Mouse (Mus musculus): ENCODE results near the gene Gtf2ird2. TPM values are rescaled to one million over a fixed set of nuclear protein-coding genes. Genes with fewer than 3 reads are reported as not detected.
A peak's percentile ranks its signal among the peaks of the same experiment; 100 is the strongest.

The Gtf2ird2 gene
- total RNA-seq, 4 experiments from 2014 or later: 16.1 to 19.6 (median 16.4) TPM

GRCm38 (mm10) chr5:134182735-134183134 is 1.1 kb upstream of the Gtf2ird2 start:
- no peak for DNase-seq (ENCODE audit: low spot score in 2 of 2)

DNA sequence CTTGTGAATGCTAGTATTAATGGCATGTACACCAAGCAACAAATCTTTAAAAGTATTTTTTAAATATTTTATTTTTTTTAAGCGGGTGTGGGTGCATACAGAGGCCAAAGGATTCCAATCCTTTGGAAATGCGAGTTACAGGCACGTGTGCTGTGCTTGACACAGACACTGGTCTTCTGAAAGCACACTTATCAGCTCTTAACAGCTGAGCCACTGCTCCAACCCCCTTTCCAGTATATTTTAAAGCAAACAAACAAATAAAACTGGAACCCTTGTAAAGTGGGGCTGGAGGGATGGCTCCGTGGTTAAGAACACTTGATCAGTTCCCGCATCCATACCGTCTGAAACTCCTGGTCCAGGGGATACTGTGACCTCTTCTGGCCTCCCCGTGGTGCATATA is 657 bp upstream of the Gtf2ird2 start:
- DNase-seq (ENCODE audit: low spot score in 2 of 2): no peak

GRCm38 (mm10) chr5:134186059-134186458 is 2.2 kb downstream of the Gtf2ird2 start:
- no peak for DNase-seq (ENCODE audit: low spot score in 2 of 2)

- peak in 1 of 2 experiments; percentile 52 for DNase-seq (ENCODE audit: low spot score in 2 of 2)
These were observed 3.3 kb downstream of the Gtf2ird2 start for GRCm38 (mm10) chr5:134186961-134187731.

DNA sequence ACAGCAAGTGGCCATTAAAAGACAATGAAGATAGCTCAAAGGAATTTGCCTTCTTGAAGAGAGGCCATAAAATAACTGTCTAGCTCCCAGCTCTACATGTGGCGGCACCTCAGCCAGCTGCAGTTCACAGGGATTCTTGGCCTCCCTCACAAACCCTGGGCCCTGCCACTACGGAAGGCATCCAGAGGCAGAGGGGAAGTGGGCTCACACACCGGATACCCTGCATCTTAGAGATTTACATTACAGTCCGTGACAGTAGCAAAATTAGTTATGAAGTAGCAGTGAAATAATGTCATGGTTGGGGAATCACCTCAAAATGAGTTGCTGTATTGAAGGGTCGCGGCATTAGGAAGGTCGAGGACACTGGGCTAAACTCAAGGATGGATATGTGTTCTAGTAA is 4.8 kb downstream of the Gtf2ird2 start:
- DNase-seq (ENCODE audit: low spot score in 2 of 2): no peak

- no peak for DNase-seq (ENCODE audit: low spot score in 2 of 2)
These were observed 9.8 kb downstream of the Gtf2ird2 start for GRCm38 (mm10) chr5:134193664-134194063.

- no peak for DNase-seq (ENCODE audit: low spot score in 2 of 2)
These were observed 22.9 kb downstream of the Gtf2ird2 start for GRCm38 (mm10) chr5:134206721-134207120.

DNA sequence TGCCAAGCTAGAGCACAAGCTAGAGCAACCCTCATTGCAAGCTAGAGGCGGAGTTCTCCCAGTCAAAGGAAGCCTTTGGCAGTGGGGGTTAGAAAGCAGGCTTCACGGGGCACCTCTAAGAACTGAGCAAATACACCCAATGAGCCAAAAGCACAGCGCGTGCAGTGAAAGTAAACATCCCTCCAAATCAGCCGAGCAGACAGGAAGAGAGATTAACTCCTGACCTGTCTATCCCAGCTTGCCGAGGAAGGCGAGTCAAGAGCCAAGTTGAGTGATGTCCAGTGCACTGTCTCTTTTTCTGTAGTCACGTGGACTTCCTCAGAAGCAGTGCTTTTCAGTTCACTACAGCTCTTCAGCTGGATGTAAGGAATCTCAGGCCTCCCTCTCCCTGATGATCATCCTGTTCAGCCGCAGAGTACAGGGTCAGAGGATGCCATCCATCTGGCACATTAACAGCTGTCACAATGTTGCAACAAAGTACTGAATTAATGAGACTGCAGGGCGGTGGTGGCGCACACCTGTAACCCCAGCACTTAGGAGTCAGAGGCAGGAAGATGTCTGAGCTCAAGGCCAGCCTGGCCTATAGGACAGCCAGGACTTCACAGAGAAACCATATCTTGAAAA is 26.2 kb downstream of the Gtf2ird2 start:
- no peak for DNase-seq (ENCODE audit: low spot score in 2 of 2)

DNA sequence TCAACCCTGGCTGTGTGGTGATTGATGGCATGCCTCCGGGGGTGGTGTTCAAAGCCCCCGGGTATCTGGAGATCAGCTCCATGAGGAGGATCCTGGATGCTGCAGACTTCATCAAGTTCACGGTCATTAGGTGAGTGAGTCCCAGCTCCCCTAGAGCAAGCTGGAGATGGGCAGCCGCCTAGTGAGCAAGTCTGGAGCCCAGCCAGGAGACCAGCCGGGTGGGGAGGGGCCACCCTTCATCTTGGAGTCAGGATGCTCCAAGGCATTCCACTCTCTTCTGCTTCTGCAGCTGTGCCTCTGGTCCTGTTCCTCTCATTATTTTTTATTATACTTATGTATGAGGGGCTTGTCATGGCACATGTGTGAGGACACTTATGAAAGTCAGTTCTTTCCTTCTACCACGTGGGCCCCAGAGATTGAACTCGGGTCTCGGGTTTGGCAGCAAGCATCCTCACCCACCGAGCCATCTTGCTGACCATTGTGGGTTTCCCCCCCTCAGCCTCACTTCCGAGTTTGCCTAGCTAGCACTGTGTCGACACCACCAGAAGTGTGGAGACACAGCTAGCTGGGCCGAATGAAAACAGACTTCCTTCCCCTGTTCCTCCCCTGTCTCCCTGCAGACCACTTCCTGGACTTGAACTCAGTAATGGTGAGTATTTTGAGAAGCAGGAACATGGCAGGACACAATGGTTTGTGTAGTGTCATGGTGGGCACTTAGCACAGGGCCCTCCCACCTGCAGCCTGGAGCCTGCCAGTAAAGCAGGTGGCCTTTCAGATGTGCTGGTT is 30.4 kb downstream of the Gtf2ird2 start:
- no peak for DNase-seq (ENCODE audit: low spot score in 2 of 2)

DNA sequence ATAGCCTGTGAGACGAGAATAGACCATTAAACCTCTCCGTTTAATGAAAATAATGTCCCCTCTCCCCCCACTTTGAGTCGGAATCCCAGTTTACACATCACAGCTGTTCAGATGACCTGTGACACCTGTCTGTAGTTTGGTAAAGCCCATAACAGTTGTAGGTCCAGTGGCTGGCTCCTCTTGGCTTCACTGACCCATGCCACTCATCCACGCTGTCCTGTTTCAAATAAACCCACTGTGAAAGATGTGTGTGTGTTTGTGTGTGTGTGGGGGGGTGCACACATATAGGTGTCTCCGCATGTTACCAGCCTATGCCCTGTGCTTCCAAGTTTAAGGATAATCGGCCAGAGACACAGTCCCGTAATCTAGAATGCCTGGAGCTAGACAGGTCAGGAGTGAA is 34.1 kb downstream of the Gtf2ird2 start:
- DNase-seq (ENCODE audit: low spot score in 2 of 2): no peak

DNA sequence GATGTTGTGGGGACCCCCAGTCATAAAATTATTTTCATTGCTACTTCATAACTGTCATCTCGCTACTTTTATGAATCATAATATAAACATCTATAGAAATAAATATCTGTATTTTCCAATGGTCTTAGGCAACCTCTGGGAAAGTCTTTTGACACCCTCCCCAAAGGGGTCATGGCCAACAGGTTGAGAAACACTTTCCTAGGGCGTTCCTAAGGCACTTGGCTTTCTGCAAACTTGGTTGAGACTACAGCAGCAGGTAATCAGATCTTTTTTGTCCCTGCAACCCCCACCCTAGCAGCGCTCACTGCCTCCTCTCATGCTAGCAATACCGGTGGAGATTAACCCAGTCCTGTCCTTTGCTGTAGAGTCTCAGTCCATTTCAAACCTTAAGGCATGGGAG is 37.5 kb downstream of the Gtf2ird2 start:
- no peak for DNase-seq (ENCODE audit: low spot score in 2 of 2)

DNA sequence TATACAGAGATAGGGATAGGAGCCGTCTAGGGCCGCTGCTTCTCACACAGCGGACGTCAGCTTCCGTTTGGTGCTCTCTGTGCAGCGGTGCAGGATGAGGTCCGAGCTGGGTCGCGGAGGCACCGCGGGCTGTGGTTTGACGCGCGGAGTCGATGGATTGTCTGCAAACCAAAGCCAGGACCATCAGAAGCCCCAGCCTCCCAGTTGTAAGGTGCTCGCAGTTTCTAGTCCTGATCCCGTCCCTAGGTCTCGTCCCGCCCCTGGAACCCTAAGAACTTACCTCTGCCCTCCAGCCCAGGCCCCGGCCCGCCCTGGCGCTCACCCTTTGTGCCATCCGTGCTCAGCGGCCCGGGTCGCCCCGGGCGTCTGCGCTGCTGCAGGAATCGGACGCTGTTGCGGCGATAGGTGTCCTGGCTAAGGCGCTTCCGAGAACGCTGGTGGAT is 37.9 kb downstream of the Gtf2ird2 start:
- DNase-seq (ENCODE audit: low spot score in 2 of 2): no peak

GRCm38 (mm10) chr5:134225110-134225901 is 41.5 kb downstream of the Gtf2ird2 start:
- DNase-seq (ENCODE audit: low spot score in 2 of 2): no peak

DNA sequence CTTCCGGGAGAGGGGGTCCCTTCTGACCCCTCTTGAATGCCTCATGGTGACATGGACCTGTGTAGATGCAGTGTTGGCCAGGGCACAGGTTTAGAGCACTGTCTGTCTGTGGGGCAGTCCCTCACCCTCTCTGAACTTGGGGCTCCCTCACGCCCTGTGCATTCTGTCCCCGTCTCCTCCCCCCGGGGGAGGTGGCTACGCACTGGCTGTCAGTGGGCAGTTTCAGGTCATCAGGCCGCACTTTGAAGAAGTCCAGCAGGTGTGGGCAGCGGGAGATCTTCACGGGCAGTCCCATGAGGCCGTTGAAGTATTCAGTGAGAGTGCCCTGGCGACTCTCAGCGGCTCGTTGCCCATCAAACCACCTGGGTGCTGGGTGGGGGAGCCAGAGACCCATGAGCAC is 43.1 kb downstream of the Gtf2ird2 start:
- DNase-seq (ENCODE audit: low spot score in 2 of 2): no peak

DNA sequence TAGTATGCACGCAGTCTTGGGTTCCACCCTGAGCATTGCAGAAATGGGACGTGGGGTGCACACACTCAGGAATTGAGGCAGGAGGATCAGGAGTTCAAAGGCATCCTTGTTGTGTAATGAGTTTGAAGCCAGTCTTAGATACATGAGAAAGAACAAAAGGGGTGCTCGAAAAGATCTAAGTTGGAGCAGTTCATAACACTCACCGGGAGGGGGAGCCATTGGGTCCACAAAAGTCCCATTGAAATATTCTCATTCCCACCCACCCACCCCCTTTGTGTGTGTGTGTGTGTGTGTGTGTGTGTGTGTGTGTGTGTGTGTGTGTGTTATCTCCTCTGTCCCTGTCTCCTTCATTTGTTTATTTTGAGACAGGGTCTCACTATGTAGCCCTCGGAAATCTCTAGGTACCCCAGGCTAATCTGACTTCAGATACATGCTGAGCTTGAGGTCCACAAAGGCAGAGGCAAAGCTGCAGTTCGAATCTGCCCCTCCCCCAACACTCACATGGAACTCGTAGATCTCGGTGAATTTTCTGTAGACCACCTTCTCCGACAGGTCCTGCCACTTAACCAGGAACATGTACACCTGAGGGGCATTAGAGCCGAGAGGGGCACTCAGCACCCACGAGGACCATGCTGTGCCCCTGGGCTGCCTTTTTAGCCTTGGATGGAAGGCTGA is 43.9 kb downstream of the Gtf2ird2 start:
- DNase-seq (ENCODE audit: low spot score in 2 of 2): no peak

GRCm38 (mm10) chr5:134228249-134228638 is 44.4 kb downstream of the Gtf2ird2 start:
- DNase-seq (ENCODE audit: low spot score in 2 of 2): no peak

DNA sequence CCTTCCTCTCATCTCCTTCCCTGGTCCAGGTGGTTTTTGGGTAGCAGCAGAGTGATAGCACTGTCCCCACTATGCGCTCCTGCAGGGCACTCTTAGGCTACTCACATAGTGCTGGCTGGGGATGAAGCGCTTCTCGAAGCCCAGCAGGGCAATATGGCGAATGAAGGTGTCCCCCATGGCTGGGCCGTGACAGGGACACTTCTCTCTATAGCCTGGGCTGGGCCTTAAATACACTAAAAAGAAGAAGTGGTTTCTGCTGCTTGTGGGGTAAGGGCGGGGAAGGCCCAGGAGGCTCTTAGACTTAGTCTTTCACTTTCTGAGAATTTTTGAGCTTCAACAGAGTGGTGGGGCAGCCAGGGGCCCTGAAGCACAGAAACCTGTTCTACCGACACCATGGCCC is 45.6 kb downstream of the Gtf2ird2 start, which contains the start of gene Ncf1:
TSS of gene Ncf1 (minus strand) at position 235 of the 400 bp plus-strand sequence.
- no peak for DNase-seq (ENCODE audit: low spot score in 2 of 2)

- DNase-seq (ENCODE audit: low spot score in 2 of 2): no peak
These were observed 47.6 kb downstream of the Gtf2ird2 start for GRCm38 (mm10) chr5:134231376-134231775.

DNA sequence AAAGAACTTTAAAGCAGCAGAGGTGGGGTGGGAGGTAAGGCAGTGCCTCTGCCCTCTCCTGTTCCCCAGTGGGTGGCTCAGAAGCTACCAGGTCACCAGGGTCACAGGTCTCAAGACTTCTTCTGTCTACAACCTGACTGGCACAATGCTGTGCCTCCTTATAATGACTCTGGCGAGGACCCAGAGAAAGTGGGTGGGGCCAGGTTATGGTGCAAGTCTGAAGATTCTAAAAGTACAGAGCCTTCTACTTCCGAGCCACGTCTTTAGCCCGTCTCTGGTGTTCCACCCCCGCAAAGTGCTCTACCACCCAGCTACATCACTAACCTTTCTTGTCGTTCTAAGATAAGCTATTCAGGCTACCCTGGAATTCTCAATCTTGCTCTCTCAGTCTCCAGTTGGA is 48.3 kb downstream of the Gtf2ird2 start:
- DNase-seq (ENCODE audit: low spot score in 2 of 2): no peak

GRCm38 (mm10) chr5:134232568-134232967 is 48.7 kb downstream of the Gtf2ird2 start:
- DNase-seq (ENCODE audit: low spot score in 2 of 2): no peak

GRCm38 (mm10) chr5:134233244-134233651 is 49.4 kb downstream of the Gtf2ird2 start:
- no peak for DNase-seq (ENCODE audit: low spot score in 2 of 2)
